Mouse (Mus musculus): ENCODE measurements around the gene Lrsam1.

Gene Lrsam1

GRCm38 (mm10) chr2:32894097-32894496 lies 67.3 kb downstream of the Lrsam1 start:
- no peak for DNase-seq (ENCODE audit: low spot score)

DNA sequence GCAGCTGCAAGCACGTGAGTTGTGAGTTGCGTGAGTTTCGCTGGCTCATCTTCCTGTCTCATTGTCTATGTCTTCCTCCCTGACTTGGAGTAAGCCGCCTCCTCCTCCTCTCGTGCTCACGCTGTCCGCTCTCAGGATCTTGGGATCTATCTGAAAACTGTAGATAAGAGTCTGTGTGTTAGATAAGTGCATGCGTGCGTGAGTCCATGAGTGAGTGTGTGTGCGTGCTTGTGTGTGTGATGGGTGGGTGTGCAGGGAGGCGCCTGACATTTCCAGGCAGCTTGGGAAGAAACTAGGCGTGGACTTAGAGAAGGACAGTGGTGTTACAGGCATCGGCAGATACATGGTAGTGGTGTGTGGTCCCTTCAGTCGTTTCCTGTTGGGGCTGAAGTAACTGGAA lies 68.9 kb downstream of the Lrsam1 start:
- DNase-seq (ENCODE audit: low spot score), result no peak

GRCm38 (mm10) chr2:32891278-32891677 lies 70.1 kb downstream of the Lrsam1 start:
- peak; percentile 74 for DNase-seq (ENCODE audit: low spot score)

GRCm38 (mm10) chr2:32890280-32890679 lies 71.1 kb downstream of the Lrsam1 start:
- no peak for DNase-seq (ENCODE audit: low spot score)

DNA sequence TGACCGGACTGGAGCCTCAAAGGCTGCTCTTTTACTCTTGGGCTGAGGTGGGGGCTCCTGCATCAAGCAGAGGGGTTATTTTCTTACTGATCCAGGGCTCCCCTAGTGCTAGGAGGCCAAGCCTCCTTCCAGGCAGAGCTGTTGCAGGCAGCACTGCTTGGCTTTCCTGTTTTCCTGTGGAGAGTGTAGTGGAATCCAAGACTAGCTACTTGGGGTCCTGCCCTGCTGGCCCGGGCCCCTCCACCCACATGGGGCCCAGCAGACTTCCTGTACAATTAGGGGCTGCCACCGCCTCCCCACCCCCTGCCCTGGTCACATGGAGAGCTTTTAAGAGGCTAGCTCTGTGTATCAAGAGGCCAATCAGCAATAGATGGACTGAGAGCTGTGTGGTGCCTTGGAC lies 72.9 kb downstream of the Lrsam1 start:
- DNase-seq (ENCODE audit: low spot score), result no peak

DNA sequence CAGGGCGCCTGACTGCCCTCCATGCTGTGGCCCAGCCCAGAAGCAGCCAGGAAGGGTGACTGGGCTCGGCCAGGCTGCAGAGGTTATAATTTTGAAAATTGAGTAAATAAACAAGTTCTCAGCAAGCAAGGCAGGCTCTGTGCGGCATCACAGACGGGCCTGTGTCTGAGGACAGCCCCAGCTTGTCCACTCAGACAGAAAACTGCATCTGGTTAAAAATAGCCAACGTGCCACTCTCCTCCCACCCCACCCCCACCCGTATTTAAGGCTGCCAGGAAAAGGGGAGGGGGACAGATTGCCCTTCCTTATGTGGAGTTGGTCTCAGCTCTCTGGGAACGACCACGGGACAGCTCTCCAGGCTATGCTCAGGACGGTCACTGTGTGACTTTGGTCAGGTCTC lies 73.4 kb downstream of the Lrsam1 start:
- DNase-seq (ENCODE audit: low spot score), result no peak

DNA sequence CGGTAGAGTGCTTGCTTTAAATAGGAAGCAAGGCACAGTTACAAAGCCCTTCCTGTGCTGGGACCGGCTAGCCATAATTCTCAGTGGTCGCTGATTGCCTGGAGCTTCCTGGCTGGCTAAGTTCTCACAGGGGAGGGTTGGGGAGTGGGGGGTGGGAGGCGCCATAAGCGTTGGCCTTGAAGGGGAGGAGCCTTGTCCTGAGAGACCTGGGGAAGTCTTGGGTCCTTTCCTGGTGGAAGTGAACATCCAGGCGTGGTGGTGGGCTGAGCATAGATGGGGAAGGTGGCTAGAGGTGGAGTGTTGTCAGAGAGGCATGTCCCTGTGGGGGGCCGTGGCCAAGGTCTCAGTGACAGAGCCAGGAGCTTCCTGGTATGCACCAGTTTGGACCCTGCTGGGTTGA lies 76.7 kb downstream of the Lrsam1 start:
- DNase-seq (ENCODE audit: low spot score), result no peak

- peak; percentile 69 for DNase-seq (ENCODE audit: low spot score)
These were observed 79.0 kb downstream of the Lrsam1 start for GRCm38 (mm10) chr2:32882283-32883043.

GRCm38 (mm10) chr2:32881723-32882122 lies 79.7 kb downstream of the Lrsam1 start:
- peak; percentile 89 for DNase-seq (ENCODE audit: low spot score)

- no peak for DNase-seq (ENCODE audit: low spot score)
These were observed 80.4 kb downstream of the Lrsam1 start for GRCm38 (mm10) chr2:32881054-32881453.

DNA sequence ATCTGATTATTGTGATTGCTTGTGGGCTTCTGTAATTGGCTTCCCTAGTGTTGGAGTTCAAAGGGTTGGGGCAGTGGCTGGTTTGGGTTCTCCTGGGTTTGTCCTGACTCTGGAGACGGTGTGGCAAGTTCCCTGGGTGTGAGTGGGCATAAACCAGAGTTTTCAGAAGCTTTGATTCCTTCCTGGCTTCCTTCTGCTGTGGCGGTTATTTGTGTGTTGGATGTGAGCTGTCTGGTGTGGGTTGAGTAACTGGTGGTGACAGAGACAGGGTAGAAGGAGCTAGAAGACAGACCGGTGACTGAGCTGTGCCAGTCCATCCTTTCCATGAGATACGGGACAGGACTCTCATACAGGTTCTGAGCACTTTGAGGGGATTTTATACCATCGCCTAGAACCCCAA lies 81.8 kb downstream of the Lrsam1 start:
- DNase-seq (ENCODE audit: low spot score), result no peak

GRCm38 (mm10) chr2:32878396-32878795 lies 83.0 kb downstream of the Lrsam1 start:
- DNase-seq (ENCODE audit: low spot score), result peak; percentile 77

DNA sequence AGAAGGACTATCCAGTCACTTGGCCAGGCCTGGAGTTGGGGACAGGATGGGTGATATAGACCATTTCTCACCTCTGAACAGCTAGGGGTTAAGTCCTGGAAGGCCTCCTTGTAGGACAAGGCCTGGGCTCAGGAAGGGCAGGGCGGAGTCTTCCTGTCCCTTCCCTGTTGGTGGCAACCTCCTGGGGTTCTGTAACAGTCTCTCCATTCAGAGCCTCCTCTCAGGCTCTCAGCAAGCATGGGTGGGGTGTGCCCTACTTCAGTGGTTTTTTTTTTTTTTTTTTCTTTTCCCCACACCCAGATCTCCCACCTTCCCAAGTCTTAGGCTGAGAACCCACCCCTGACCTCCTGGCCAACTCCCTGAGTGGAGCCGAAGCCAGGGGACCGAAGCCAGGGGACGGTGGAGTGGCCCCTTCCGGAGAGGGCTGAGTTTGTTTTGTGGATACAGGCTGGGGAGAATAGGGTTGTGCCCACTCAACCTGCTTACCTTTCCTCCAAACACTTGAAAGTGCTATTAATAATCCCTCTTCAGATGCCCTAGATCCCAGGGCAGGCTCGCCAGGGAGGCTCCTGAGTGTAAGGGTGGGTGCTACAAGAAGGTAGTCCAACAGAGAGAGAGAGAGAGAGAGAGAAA lies 83.5 kb downstream of the Lrsam1 start:
- DNase-seq (ENCODE audit: low spot score), result peak; percentile 93

- DNase-seq (ENCODE audit: low spot score), result no peak
These were observed 84.1 kb downstream of the Lrsam1 start for GRCm38 (mm10) chr2:32877303-32877702.

DNA sequence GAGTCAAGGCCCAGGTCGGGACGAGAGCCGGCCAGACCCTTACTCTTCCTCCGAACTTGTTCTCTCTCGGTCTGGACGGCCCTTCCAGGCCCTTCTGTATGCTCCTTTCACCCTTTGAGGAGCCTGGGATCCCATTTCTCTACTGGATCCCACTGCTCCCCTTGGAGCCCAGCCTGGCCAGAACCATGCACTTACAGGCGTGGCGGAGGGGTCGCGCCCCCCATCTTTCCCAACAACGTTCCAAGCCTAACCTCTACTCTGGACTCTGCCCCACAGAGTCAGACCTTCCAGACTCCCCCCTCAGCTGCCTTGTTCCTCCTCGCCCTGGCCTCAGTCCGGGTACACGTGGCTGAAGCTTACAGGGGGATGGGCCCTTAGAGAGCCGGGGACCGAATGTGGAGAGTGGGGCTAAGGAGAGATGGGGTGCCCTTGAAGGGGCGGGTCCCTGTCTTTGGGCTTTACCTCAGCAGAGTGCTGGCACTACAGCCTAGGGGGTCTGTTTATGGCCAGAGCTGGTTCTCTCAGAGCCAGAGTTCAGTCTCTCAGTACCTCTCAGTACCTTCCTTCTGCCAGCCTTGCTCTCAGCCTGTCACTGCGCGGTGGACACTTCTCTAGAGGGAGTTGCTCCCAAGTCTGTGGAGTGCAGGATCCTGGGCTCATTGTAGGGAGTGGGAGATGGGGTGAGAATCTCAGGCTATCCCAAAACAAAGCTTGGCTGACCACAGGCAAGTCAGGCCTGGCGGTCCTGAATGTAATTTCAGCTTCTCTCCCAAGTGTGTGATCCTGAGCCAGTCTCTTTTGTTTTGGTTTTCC lies 84.7 kb downstream of the Lrsam1 start:
- DNase-seq (ENCODE audit: low spot score), result no peak

DNA sequence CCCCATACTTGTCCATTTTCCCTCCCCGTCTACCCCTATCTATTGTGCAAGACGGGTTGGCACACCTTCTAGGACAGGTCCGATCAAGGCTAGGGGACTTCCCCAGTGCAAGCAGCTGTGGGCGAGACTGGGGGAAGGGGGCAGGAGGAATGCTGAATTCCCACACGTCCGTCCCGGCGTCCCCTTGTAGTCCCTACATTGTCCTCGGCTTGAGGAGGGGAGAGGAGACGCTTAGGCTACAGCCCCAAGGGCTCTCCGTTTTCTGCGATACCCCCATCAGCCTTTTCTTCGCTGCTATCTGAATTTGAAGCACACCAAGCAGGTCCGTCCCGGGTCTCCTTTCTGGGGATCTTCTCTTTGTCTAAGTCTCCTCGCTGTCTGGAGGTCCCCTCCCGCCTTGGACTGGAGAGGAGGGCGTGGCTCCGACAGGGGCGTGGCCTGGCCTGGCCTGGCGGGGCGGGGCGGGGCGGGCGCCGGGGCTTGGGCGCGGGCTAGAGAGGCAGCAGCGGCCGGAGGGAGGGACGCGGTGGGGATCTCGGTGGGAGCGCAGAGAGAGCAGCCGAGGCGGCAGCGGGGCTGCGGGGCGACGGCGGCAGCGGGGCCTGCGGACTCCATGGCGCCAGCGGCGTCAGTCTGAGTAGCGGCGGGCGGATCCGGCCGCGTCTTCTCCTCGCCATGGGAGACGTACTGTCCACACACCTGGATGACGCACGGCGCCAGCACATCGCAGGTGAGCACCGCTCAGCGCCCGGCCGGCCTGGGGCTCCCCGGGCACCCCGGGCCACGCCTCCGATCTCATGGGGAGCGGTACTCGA lies 85.5 kb downstream of the Lrsam1 start, which contains the start of gene Fam129b:
Gene Fam129b, plus strand, starts transcription at position 440 of the 815 bp plus-strand sequence.
- DNase-seq (ENCODE audit: low spot score), result peak; percentile 90
